Mouse (Mus musculus) lung, postnatal 25 days (tissue): Measurements from ENCODE around the gene Ppef1.
"Not testable (repeated sequence)": the region's sequence is repeated elsewhere in the genome, so short reads cannot be mapped to it uniquely, and the experiment has no call there.

Experiments
- DNase-seq: peaks from one replicate; pipeline ENCODE4 v3.0.0; 2022; ENCODE audit warnings: low spot score

Ppef1 gene

GRCm38 (mm10) chrX:160735650-160736049 is at the start of gene Ppef1:
TSS of gene Ppef1 (minus strand) at chrX:160735765.
- no peak for DNase-seq

- DNase-seq = no peak
These were observed 46.7 kb upstream of the Ppef1 start for GRCm38 (mm10) chrX:160782276-160782675.

- DNase-seq = no peak
These were observed 37.5 kb upstream of the Ppef1 start for GRCm38 (mm10) chrX:160773033-160773432.

- not testable (repeated sequence) for DNase-seq
These were observed 34.1 kb upstream of the Ppef1 start for GRCm38 (mm10) chrX:160769622-160770021.

GRCm38 (mm10) chrX:160767713-160768112 is 32.1 kb upstream of the Ppef1 start, which contains the start of gene Rs1:
TSS of gene Rs1 (plus strand) at chrX:160768013.
- DNase-seq = no peak

- no peak for DNase-seq
These were observed 30.7 kb upstream of the Ppef1 start for GRCm38 (mm10) chrX:160766233-160766616.

GRCm38 (mm10) chrX:160765389-160766232 is 30.0 kb upstream of the Ppef1 start:
- peak; percentile 92 for DNase-seq

GRCm38 (mm10) chrX:160750808-160751207 is 15.2 kb upstream of the Ppef1 start:
- no peak for DNase-seq

GRCm38 (mm10) chrX:160748653-160749052 is 13.1 kb upstream of the Ppef1 start:
- no peak for DNase-seq

- no peak for DNase-seq
These were observed 9.8 kb upstream of the Ppef1 start for GRCm38 (mm10) chrX:160745399-160745798.

GRCm38 (mm10) chrX:160699171-160699570 is 36.4 kb downstream of the Ppef1 start:
- no peak for DNase-seq

GRCm38 (mm10) chrX:160691559-160691958 is 44.0 kb downstream of the Ppef1 start:
- no peak for DNase-seq

GRCm38 (mm10) chrX:160690094-160690493 is 45.5 kb downstream of the Ppef1 start:
- DNase-seq = no peak

GRCm38 (mm10) chrX:160669992-160670391 is 65.6 kb downstream of the Ppef1 start:
- DNase-seq = no peak

GRCm38 (mm10) chrX:160610882-160611644 is 124.5 kb downstream of the Ppef1 start:
- no peak for DNase-seq

GRCm38 (mm10) chrX:160610482-160610881 is 125.1 kb downstream of the Ppef1 start:
- no peak for DNase-seq

- DNase-seq = peak; percentile 15
These were observed 125.7 kb downstream of the Ppef1 start for GRCm38 (mm10) chrX:160609849-160610248.

- no peak for DNase-seq
These were observed 131.5 kb downstream of the Ppef1 start for GRCm38 (mm10) chrX:160603981-160604541.

GRCm38 (mm10) chrX:160603316-160603715 is 132.2 kb downstream of the Ppef1 start:
- no peak for DNase-seq

- no peak for DNase-seq
These were observed 132.8 kb downstream of the Ppef1 start for GRCm38 (mm10) chrX:160602770-160603169.

GRCm38 (mm10) chrX:160601053-160601452 is 134.5 kb downstream of the Ppef1 start:
- no peak for DNase-seq

- peak; percentile 56 for DNase-seq
These were observed 136.8 kb downstream of the Ppef1 start for GRCm38 (mm10) chrX:160598562-160599458.
